Mouse (Mus musculus) cerebellum, adult (tissue): ENCODE results near the gene Sirt6.
"Not testable (repeated sequence)": the region's sequence is repeated elsewhere in the genome, so short reads cannot be mapped to it uniquely, and the experiment has no call there.

ENCODE experiments used
- ATAC-seq: cut with Nextera tagmentation; 2 replicates; pipeline ENCODE4 v1.9.2; 2017; ENCODE audit warnings: mild to moderate bottlenecking, moderate library complexity, mixed read lengths; ENCODE audit not compliant: insufficient number of reproducible peaks, low FRiP score, low TSS enrichment

Sirt6 gene

DNA sequence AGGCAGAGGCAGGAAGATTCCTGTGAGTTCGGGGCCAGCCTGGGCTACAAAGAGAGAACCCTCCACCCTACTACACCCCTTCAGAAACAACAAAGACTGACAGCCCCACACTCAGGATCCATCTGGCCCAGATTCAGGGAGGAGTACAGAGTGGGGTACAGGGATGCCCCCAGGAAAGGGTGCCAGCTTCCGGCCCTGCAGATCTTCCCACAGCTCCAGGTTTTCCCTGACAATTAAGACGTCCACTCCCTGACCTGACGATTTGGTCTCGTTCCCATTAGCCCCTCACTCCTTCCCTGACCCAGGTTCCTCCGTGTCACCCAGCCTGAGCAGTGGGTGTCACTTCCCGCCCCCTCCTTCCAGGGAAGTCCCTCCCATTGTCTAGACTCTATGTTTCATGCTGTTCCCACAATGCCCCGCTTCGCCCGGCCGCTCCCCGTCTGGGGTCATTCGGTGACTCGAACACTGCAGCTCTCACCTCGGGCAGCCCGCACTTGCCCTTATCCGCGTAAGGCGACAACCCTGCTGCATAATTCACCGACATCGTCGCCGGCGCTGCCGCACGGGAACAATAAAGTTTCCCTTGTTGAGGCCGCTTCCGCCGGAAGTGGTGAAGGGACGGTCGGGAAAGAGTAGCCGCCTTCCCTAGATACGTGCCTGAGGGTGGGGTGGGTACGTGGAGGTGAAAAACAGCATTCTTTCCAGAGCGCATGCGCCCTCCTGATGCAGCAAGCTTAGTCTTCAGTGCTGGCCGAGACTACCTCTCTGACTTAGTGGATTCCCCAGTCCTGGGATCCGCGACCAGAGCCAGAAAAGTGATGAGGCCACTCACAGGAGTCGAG lies at the start of gene Sirt6:
Sirt6 (minus strand) TSS at position 804 of the 842 bp plus-strand sequence.
- ATAC-seq, result peak; percentile 89

DNA sequence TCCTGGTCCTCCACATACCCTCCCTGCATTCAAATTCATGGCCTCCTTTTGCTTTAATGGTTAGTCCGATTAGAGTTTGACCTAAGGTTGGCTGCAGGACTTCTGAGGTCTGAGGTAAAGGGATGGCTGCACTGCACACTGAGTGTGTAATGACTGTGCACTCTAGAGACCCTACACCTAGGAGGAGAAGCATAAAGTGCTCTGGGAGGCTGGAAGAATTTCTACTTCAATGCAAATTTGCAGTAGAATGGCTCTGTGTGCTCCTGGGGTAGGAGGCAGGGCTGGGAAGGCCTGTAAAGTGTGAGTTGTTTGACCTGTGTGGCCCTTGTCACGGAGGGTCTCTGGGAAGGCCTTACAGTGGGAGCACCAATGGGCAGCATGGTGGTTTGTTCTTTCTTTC lies 28.6 kb upstream of the Sirt6 start:
- ATAC-seq, result no peak

DNA sequence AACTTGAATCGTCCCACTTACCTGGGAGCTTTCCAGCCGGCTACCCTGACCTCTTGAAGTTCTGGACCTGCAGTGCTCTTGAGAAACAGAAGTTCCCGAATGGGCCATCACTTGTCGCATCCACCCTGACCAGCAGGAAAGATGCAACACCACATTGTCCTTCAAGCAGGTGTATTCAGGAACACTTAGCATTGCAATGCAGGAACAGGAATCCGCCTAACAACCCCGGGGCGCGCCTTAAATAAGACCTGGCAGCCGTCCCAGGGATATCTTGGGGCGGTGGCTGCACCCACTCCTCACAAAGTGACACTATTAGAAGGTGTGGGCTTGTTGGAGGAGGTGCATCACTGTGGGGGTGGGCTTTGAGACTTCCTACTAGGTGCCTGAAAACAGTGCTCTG lies 27.6 kb upstream of the Sirt6 start:
- ATAC-seq, result no peak

DNA sequence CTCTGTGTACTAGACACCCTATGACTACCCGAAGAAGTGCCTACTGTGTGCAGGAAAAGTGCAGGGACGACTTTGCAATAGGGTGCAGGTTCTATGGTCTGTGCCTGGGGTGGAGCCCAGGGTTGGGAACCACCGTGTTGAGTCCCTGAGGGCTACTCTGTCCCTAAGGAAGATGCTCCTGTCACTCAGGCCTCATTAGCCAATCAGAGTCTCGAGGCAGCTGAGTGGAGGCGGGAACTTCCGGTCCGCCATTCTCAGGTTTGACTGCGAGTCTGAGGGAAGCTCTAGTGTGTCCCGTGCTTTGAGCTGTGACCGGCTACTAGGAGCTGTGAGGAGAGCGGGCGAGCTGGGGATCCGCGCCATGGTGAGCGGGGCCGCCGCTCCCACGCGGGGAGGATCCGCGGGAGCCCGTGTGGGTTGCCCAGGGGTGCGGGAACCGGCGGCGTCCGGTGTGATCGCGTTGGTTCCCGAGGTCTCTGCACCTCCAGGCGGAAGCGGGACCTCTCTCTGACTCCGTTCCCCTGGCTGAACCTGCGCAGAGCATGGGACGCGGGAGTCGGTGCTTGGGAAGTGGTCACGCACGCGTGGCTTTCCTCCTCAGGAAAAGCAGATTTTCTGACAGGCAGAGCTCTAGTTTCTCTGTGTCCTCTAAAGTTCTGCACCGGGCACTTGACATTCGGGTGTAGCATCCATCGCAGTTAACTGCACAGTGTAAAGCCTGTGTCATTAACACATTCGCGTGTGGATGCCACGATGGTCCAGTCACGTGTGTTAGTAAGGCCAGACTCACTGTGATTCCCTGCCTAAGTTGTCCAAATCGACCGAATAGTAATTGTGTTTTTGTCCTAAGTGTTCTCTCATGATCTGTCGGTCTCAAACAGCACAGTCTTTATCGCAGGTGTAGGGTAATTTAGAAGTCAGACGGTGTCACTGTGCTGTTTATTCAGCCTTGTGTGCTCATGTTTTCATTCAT lies 21.5 kb upstream of the Sirt6 start, which contains the start of gene Gm10778:
Gm10778 (plus strand) TSS at position 257 of the 973 bp plus-strand sequence.
- peak; percentile 99 for ATAC-seq

DNA sequence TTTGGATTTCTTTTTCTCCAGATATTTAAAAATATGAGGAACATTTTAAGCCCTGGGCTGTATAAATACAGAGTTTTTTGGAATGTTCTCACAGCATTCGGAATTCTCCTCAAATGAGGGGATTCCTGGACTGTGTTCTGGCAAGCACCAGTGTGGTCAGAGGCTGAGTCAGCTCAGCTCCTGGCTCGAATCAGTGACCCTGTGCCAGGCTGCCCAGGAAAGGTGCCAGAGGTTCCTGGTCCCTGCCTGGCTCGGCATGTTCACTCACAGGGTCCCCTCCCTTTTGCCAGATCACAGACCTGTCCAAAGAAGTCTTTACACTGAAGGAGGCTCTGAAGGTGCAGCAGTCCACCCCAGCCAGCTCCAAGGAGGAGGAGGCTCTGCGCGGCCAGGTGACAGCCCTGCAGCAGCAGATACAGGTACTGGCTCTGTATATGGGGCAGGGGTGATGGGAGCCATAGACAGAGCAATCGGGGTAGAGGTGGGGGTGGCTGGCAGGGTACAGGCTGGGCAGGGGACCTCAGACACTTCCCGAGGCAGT lies 18.5 kb upstream of the Sirt6 start:
- no peak for ATAC-seq

DNA sequence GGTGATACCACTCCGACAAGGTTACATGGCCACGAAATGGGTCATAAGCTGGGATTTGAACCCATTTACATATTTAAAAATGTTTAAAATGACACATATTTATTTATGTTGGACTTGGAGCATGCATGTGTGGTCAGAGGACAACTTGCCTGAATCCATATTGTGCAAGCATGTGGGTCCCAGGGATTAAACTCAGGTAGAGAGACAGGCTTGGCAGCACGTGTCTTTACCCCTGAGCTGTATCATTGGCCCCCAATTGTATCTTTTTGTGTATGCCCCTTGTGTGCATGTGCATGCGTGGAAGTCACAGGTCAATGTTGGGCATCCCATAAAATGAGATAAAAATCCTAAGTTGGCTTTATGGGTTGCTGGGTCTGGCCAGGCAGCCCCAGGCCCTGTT lies 17.8 kb upstream of the Sirt6 start:
- ATAC-seq, result no peak

DNA sequence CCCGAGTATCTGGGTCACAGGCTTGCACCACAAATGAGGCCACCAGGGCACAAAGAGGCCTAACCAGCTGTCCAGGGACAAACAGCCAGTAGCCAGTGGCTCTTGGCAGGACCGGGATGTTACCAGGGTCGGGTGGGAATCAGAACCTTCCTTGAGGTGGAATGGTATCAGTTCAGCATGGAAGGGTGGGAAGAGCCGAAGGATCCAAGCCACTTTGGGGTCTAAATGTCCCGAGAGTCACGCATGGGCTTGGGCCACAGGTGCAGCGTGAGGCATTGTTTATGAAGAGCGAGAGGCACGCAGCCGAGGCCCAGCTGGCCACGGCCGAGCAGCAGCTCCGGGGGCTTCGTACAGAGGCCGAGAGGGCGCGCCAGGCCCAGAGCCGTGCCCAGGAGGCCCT lies 17.1 kb upstream of the Sirt6 start:
- ATAC-seq, result no peak

DNA sequence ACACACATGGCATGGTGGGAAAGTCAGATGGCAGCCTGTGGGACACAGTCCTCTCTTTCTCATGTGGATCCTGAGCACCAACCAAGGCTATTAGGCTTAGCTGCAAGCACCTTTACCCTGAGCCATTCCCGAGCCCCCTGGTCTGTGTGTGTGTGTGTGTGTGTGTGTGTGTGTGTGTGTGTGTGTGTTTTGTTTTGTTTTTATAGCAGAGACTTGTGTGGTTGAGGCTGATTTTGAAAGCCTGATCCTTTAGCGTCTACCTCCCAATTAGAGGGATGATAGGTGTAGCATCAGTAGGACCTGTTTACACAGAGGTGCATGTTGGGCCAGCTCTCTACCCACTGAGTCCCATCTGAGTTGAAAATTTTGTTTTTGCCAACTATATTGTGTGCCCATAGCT lies 16.6 kb upstream of the Sirt6 start:
- no peak for ATAC-seq

DNA sequence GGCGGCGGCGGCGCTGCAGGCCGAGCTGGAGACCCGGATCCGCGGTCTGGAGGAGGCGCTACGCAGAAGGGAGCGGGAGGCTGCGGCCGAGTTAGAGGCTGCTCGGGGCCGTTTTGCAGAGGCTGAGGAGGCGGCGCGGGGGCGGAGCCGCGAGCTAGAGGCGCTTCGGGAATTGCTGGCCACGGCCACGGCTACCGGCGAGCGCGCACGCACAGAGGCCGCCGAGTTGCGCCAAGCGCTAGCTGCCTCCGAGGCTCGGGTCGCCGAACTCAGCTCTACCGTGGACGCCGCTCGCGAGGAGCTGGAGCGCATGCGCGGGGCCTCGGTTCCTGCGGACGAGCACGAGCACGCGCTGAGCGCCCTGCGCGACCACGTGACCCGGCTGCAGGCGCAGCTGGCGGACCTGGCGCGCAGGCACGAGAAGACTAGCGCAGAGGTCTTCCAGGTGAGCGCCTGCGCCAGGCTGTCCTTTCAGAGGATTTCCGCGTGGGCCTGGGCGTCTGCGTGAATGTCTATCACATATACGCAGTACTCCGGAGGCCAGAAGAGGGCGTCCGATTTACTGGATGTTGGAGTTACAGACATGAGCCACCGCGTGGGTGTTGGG lies 16.0 kb upstream of the Sirt6 start:
- peak; percentile 90 for ATAC-seq

DNA sequence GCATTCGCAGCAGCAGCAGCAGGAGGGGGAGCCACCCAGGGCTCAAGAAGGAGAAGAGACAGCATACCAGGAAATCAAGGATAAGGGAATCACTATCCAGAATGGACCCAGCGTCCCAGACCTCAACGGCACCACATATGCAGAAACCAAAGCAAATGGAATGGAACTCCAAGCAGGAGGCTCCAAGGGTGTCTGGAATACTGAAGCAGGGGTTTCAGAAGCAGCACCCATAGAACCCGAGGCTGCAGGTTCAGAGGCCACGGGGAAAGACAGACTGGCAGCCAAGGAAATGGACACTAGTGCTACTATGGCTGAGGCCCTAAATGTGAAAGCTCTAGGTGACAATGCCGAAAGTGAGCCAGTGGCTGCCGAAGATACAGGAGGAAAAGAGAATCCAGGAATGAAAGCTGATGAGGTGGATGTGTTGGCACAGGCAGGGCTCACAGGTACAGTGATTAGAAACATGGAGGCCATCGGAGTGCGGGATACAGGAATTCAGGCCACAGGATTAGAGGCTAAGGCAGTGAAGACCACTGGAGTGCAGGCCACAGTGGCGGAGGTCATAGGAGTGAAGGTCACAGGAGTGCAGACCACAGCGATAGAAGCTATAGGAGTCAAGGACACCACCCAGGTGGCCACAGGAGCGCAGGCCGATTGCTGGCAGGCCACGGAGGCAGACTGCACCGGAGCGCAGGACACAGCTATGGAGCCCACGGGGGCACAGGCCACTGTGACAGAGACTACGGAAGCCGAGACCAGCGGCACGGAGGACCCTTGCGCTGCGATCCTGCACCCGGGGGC lies 15.3 kb upstream of the Sirt6 start:
- ATAC-seq, result peak; percentile 42

DNA sequence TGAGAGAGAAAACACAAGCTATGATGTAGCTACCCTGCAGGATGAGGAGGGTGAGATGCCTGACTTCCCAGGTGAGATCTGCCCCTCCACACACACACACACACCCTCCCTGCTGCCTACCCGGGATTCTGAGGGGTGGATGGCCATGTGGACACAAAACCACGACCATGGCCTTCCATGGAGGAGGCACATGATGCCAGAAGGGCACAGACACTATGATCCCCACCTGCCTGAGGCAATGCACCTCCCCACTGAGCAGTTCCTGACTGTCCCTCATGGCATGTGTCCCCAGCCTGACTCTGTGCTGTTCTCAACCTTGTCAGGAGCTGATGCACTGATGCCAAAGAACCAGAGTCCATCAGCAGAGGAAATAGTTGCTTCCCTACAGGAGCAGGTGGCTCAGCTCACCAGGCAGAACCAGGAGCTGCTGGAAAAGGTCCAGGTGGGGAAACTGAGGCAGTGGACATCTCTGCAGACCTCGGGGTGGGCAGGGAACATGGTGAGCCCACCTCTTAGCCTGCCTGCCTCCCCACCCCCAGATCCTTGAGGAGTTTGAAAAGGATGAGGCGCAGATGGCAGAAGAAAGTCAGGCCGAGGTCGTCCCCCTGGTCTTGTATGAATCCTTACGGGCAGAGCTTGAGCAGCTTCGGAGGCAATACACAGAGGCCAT lies 14.5 kb upstream of the Sirt6 start:
- no peak for ATAC-seq

DNA sequence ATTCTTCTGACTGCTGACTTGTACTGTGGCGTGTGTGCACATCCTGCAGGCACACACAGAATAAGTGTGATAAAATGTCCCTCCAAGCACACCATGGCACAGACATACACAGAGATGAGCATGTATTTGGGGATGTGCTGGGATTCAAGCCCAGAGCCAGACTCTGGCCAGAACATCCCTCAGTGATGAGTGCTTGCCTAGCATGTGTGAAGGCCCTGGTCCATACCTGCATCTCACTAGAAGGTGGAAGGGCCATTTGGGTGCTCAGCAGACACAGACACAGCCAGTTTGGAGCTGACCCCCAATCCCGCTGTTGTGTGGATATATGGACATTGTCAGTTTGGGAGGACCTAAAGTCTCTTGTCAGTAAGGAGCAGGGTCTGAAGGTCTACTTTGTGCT lies 14.0 kb upstream of the Sirt6 start:
- ATAC-seq, result no peak

DNA sequence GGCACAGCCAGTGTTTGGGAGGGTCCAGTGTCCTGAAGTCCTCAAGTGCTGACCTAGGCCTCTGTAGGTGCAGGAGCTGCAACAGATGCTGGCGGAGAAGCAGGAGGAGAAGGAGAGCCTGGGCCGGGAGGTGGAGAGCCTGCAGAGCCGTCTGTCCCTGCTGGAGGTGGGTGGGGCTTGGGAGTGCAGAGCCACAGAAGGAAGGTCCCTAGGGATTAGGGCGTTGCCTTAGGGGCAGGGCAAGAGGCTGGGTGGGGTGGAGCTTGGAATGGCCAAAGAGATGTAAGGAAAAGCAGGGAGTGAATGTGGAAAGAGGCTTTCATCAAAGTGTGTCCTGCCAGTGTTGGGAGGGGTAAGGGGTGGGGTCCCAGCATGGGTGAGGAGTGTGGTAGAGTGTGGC lies 13.2 kb upstream of the Sirt6 start:
- ATAC-seq, result not testable (repeated sequence)

DNA sequence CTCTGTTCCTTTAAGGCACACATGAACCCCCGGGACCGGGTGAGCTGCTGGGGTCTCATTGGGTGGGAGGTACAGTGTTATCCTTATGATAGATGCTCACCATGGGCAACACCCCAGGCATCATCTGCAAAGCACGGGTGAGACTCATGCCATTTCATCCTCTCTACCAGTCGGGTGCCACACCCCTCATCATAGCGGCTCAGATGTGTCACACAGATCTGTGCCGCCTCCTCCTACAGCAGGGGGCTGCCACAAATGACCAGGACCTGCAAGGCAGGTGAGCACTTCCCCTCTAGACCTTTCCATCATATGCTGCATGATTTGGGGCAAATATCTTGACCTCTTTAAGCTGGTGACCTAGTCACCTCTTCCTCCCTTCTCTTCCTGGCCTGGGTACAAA lies 10.5 kb upstream of the Sirt6 start:
- ATAC-seq, result no peak

DNA sequence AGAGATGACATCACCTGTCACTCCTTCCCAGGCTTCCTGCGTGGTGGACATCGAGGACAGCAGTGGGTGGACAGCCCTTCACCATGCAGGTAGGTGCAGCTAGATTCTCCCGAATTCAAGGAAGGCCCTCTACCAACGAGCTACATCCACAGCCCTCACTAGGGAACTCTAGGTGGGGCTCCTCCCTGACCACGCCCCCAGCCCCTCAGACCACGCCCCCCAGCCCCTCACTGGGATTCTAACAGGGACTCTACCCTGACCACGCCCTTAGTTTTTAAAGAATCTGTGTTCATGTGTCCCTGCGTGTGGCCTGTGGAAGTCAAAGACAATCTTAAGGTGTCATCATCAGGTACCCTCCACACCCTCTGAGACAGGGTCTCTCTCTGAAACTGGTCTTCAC lies 8.7 kb upstream of the Sirt6 start:
- no peak for ATAC-seq

DNA sequence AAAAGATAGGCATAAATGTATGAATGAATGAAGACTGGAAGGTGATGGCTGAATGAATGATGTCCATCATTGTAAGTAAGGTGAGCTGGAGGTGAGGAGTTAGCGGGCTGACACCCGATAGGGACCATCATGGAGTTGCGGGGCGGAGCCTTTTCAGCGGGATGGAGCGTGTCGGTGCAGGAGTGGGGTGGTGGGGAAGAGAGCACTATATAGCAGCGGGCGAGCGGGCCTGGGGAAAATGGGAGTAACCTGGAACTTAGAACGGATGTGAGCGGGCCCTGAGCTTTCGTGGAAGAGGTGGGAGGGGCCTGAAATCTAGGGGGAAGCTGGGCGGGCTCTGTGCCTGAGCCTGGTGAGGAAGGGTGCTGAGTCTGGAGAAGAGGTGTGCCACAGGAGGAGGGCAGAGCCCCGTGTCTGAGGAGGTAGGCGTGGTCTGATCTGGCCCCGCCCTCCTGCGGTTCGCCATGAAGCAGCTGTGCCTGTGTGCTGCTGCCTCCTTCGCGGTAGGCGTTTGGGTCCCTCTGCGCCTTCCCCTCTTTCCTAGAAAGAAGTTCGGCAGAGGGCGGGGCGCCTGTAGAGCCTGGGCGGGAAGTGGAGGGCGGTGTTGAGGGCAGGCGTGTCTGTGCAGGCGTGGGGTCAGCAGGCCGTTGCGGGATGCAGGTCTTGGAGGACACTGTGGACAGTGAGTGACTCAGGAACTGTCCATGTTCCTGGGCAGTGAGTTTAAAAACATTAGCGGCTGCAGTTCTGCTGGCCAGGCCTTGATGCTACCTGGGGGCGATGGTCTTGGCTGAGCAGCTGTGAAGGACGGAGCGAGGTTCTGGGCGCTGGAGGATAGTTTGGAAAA lies 5.9 kb upstream of the Sirt6 start:
- ATAC-seq, result peak; percentile 57

DNA sequence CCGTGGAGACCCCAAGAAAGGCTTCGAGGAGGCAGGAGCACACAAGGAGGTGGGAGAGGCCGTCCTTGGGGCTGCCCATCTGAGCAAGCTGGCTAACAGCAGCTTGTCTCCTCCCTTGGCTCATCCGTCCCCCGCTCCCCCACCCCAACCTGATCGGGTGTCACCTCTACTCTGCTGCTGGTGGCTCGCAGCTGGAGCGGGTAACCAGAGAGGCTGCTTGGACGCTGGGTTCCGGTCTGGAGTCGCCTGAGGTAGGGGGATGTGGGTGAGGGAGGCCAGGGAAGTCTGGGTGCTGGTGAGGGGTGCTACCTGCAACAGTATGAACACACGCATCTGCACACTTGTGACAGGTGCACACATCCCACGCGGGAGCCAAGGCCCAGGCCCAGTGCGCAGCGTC lies 793 bp upstream of the Sirt6 start, which contains the start of gene Ankrd24:
Ankrd24 (plus strand) TSS at position 151 of the 400 bp plus-strand sequence.
- ATAC-seq, result no peak

DNA sequence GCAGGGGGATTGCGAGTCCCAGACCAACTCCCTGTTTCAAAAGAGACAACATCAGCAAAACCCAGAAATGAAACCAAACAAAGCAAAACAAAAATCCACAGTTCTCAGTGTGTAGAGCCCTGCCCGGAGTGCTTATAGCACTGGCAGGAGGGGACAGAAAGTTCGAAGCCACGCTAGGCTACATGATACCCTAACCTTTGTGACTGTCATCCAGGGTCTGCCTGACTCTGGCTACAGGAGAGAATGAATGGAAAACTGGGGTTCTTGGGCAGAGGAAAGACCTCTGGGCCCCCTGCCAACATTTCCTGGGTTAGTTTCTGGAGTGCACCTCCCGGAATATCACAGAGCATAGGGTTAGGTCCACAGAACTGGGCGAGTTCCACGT lies 231 bp upstream of the Sirt6 start:
- no peak for ATAC-seq
